Mouse (Mus musculus): ENCODE measurements around the gene Klhl29. TPM values are rescaled to one million over a fixed set of nuclear protein-coding genes. Genes with fewer than 3 reads are reported as not detected.
A peak's percentile ranks its signal among the peaks of the same experiment; 100 is the strongest.

Klhl29 gene
- polyA plus RNA-seq, 1 experiment from 2014 or later: 8.5 TPM

- 16% methylated on average over 15 of the region's 15 CpGs for WGBS
- Histone ChIP-seq H3K9me3 (replicated peaks; ENCODE audit: control insufficient read depth, low read length) (no peaks in the 10 kb centered on the region), H3K27me3 (replicated peaks; ENCODE audit: control insufficient read depth, insufficient read depth, low read length) (no peaks in the 10 kb centered on the region), H3K4me3 (ENCODE audit: low read depth, low read length) (peak overlapping the region; percentile 7; the same call in 1 of the 2 replicates), H3K4me1 (ENCODE audit: control insufficient read depth, insufficient read depth, low read length) (peaks cover 8% of the 10 kb centered on the region), H3K4me2 (ENCODE audit: low read length) (peak overlapping the region; percentile 41), H3K36me3 (ENCODE audit: control insufficient read depth, insufficient read depth, low read length) (no peaks in the 10 kb centered on the region), H3K27ac (ENCODE audit: low read depth, low read length) (no peak overlapping the region; the same call in 1 of the 2 replicates), H3K9ac (ENCODE audit: low read length) (0 out of 2 replicates have a peak overlapping the region, but pooled peaks have one; percentile 13)
- DNase-seq (ENCODE audit: low spot score) (peak; percentile 93), ATAC-seq (peak; percentile 85)
Measured at GRCm38 (mm10) chr12:5119726-5120125, 255.8 kb downstream of the Klhl29 start.

DNA sequence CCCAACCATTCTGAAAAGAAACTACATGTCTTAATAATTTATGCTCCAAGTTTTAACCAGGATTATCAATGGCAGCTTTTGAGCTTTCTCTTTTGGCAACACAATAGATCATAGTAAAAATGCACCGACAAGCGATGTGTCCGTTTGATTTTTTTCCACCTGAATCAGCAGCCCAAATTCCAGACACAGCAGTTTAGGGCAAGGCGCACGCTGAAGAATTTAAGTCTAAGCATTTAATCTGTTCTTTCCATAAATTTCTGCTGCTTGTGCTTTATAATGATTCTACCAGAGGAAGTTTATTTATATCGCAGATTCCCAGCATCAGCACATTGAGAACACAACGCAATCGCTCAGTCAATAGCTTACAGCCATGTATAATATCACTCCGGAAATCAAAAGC, 256.2 kb downstream of the Klhl29 start:
- no peaks in the 10 kb centered on the region for H3K9me3 ChIP-seq (replicated peaks; ENCODE audit: control insufficient read depth, low read length)
- 47% methylated on average over 9 of the region's 9 CpGs for WGBS
- no peak overlapping the region for H3K9ac ChIP-seq (ENCODE audit: low read length)
- H3K4me2 ChIP-seq (ENCODE audit: low read length): peak overlapping the region; percentile 41
- no peak overlapping the region for H3K27ac ChIP-seq (ENCODE audit: low read depth, low read length)
- H3K36me3 ChIP-seq (ENCODE audit: control insufficient read depth, insufficient read depth, low read length): no peaks in the 10 kb centered on the region
- H3K27me3 ChIP-seq (replicated peaks; ENCODE audit: control insufficient read depth, insufficient read depth, low read length): no peaks in the 10 kb centered on the region
- no peak for ATAC-seq
- peak overlapping the region; percentile 7; the same call in 1 of the 2 replicates for H3K4me3 ChIP-seq (ENCODE audit: low read depth, low read length)
- H3K4me1 ChIP-seq (ENCODE audit: control insufficient read depth, insufficient read depth, low read length): peaks cover 8% of the 10 kb centered on the region
- no peak for DNase-seq (ENCODE audit: low spot score)

DNA sequence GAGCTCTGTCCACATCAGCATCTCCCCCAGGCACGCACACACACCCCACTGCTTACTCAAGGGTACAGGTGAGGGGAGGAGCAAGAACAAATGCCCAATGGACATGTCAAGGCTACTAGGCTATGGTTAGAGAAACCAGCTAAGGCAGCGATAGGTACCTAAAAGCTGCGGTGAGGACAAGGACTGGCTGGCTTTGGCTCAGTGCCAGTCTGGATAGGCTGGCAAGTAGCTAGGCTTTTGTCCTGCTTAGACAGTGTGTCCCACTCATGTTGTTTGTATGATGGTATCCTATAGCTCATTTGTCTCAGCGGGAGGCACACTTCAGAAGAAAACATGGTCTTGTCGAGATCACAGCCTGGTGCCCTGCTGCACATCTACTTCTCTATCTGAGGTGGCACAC, 258.9 kb downstream of the Klhl29 start:
- H3K36me3 ChIP-seq (ENCODE audit: control insufficient read depth, insufficient read depth, low read length): no peaks in the 10 kb centered on the region
- no peaks in the 10 kb centered on the region for H3K27me3 ChIP-seq (replicated peaks; ENCODE audit: control insufficient read depth, insufficient read depth, low read length)
- ATAC-seq (peak; percentile 22; the same call in 1 of the 2 replicates), DNase-seq (ENCODE audit: low spot score) (peak; percentile 49)
- no peak overlapping the region for H3K9ac ChIP-seq (ENCODE audit: low read length)
- H3K9me3 ChIP-seq (replicated peaks; ENCODE audit: control insufficient read depth, low read length): no peaks in the 10 kb centered on the region
- no peak overlapping the region for H3K4me2 ChIP-seq (ENCODE audit: low read length)
- no peak overlapping the region for H3K4me3 ChIP-seq (ENCODE audit: low read depth, low read length)
- WGBS: 67% methylated on average over 5 of the region's 5 CpGs
- peaks cover 8% of the 10 kb centered on the region for H3K4me1 ChIP-seq (ENCODE audit: control insufficient read depth, insufficient read depth, low read length)
- H3K27ac ChIP-seq (ENCODE audit: low read depth, low read length): 0 out of 2 replicates have a peak overlapping the region, but pooled peaks have one; percentile 9

DNA sequence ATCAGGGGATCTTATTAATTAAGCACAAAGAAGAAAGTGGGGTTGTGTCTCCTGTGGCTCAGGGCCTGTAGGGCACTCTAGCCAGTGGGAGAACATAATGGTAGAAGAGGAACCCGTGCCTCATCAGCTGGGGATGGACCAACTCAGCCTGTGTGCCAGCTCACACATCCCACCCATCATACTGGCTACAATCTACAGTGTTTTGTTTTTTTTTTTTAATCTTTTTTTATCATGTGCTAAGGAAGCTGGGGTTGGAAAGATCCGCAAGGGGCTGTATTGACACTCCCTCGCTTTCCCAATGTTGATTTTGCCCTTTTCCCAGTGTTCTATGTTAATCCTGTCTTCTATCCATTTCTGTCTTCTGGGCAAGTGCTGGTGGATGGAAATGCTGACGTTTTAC, 260.9 kb downstream of the Klhl29 start:
- peaks cover 6% of the 10 kb centered on the region for H3K4me1 ChIP-seq (ENCODE audit: control insufficient read depth, insufficient read depth, low read length)
- WGBS: 90% methylated on average over 4 of the region's 4 CpGs
- no peaks in the 10 kb centered on the region for H3K9me3 ChIP-seq (replicated peaks; ENCODE audit: control insufficient read depth, low read length)
- no peak overlapping the region for H3K4me3 ChIP-seq (ENCODE audit: low read depth, low read length)
- DNase-seq (ENCODE audit: low spot score) (no peak), ATAC-seq (no peak)
- H3K4me2 ChIP-seq (ENCODE audit: low read length): no peak overlapping the region
- H3K27ac ChIP-seq (ENCODE audit: low read depth, low read length): no peak overlapping the region
- no peaks in the 10 kb centered on the region for H3K36me3 ChIP-seq (ENCODE audit: control insufficient read depth, insufficient read depth, low read length)
- H3K27me3 ChIP-seq (replicated peaks; ENCODE audit: control insufficient read depth, insufficient read depth, low read length): no peaks in the 10 kb centered on the region
- H3K9ac ChIP-seq (ENCODE audit: low read length): no peak overlapping the region

GRCm38 (mm10) chr12:5111343-5111742, 264.1 kb downstream of the Klhl29 start:
- no peak for DNase-seq (ENCODE audit: low spot score)
- no peak for ATAC-seq

DNA sequence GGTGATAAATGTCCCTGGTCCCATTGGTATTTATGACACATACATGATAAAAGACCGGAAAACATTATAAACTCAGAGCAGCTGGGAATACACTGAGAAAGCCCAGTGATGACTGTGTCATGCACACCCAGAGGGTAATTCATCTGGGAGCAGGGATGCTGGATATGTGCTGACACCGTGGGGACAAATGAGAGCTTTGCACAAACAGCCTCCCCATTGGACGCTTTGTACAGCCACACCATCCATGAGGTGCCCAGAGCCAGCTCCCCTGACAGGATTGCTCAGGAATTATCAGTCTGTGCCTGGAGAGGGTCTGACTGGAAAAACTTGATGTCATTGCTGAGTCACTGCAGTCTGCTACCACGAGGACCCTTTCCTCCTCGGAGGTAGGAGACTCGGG, 266.9 kb downstream of the Klhl29 start:
- WGBS: 71% methylated on average over 6 of the region's 6 CpGs
- Histone ChIP-seq H3K36me3 (ENCODE audit: control insufficient read depth, insufficient read depth, low read length) (0 out of 2 replicates have a peak, but pooled peaks cover 8% of the 10 kb centered on the region), H3K4me3 (ENCODE audit: low read depth, low read length) (no peak overlapping the region), H3K27ac (ENCODE audit: low read depth, low read length) (no peak overlapping the region), H3K9me3 (replicated peaks; ENCODE audit: control insufficient read depth, low read length) (no peaks in the 10 kb centered on the region), H3K9ac (ENCODE audit: low read length) (no peak overlapping the region), H3K4me2 (ENCODE audit: low read length) (no peak overlapping the region), H3K27me3 (replicated peaks; ENCODE audit: control insufficient read depth, insufficient read depth, low read length) (no peaks in the 10 kb centered on the region), H3K4me1 (ENCODE audit: control insufficient read depth, insufficient read depth, low read length) (no peaks in the 10 kb centered on the region)
- DNase-seq (ENCODE audit: low spot score): no peak
- no peak for ATAC-seq

More at GRCm38 (mm10) chr12:5111343-5111742, 264.1 kb downstream of the Klhl29 start:
- Histone ChIP-seq H3K4me1 (ENCODE audit: control insufficient read depth, insufficient read depth, low read length) (peaks cover under 1% of the 10 kb centered on the region), H3K4me3 (ENCODE audit: low read depth, low read length) (no peak overlapping the region), H3K36me3 (ENCODE audit: control insufficient read depth, insufficient read depth, low read length) (no peaks in the 10 kb centered on the region), H3K4me2 (ENCODE audit: low read length) (no peak overlapping the region), H3K27me3 (replicated peaks; ENCODE audit: control insufficient read depth, insufficient read depth, low read length) (no peaks in the 10 kb centered on the region), H3K9me3 (replicated peaks; ENCODE audit: control insufficient read depth, low read length) (no peaks in the 10 kb centered on the region), H3K27ac (ENCODE audit: low read depth, low read length) (no peak overlapping the region), H3K9ac (ENCODE audit: low read length) (no peak overlapping the region)
- 68% methylated on average over 3 of the region's 3 CpGs for WGBS

DNA sequence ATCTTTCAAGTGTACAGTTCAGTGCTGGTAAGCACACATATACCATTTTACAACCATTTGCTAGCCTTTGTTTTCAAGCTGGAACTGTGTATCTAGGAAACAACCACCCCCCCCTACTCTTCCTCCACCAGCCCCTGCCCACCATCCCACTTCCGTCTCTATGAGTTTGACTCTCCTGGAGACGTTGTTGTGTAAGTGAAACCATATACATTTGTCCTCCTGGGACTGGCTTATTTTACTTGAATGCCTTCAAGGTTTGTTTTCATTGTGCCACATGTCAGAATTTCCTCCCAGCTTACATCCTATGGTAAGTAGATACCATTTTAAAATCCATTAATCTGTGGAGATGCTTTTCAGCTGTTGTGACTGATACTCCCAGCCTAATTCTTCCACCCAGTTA, 267.7 kb downstream of the Klhl29 start:
- DNase-seq (ENCODE audit: low spot score) (no peak), ATAC-seq (no peak)
- no peak overlapping the region for H3K4me3 ChIP-seq (ENCODE audit: low read depth, low read length)
- 75% methylated on average over 2 of the region's 2 CpGs for WGBS
- no peak overlapping the region for H3K4me2 ChIP-seq (ENCODE audit: low read length)
- no peaks in the 10 kb centered on the region for H3K27me3 ChIP-seq (replicated peaks; ENCODE audit: control insufficient read depth, insufficient read depth, low read length)
- H3K36me3 ChIP-seq (ENCODE audit: control insufficient read depth, insufficient read depth, low read length): 0 out of 2 replicates have a peak, but pooled peaks cover 8% of the 10 kb centered on the region
- H3K4me1 ChIP-seq (ENCODE audit: control insufficient read depth, insufficient read depth, low read length): no peaks in the 10 kb centered on the region
- H3K9me3 ChIP-seq (replicated peaks; ENCODE audit: control insufficient read depth, low read length): no peaks in the 10 kb centered on the region
- no peak overlapping the region for H3K9ac ChIP-seq (ENCODE audit: low read length)
- H3K27ac ChIP-seq (ENCODE audit: low read depth, low read length): no peak overlapping the region

DNA sequence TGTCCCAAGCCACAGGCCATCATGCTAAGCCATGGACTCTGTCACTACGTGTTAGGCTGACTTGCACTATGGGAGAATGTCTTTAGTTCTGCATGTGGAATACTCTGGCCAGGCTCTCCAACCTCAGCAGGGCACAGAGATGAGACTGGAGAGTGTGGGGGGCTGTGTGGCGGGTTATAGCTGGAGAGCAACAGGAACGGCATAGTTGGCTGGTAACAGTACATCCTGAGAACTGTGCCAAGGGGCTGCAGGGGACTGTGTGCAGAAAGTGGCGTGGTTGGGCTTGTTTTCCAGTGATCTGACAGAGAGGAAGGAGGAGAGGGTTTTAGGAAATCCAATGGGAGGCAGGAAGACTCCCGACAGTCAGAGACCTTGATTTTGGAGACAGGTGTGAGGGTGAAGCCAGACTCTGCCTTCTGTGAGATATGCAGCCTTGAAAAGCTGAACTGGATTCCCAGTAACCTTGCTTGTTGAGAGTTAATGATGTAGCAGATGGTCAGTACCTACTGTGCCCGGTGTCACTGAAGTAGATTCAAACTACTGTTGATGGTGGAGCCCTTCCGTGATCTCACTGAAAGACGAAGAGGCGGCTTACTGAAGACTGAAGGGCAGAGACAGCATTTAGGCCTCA, 270.9 kb downstream of the Klhl29 start:
- Histone ChIP-seq H3K4me1 (ENCODE audit: control insufficient read depth, insufficient read depth, low read length) (0 out of 2 replicates have a peak, but pooled peaks cover 2% of the 10 kb centered on the region), H3K9me3 (replicated peaks; ENCODE audit: control insufficient read depth, low read length) (no peaks in the 10 kb centered on the region), H3K4me3 (ENCODE audit: low read depth, low read length) (no peak overlapping the region), H3K27ac (ENCODE audit: low read depth, low read length) (no peak overlapping the region), H3K9ac (ENCODE audit: low read length) (no peak overlapping the region), H3K36me3 (ENCODE audit: control insufficient read depth, insufficient read depth, low read length) (peaks cover 8% of the 10 kb centered on the region; the same call in 1 of the 2 replicates), H3K4me2 (ENCODE audit: low read length) (no peak overlapping the region), H3K27me3 (replicated peaks; ENCODE audit: control insufficient read depth, insufficient read depth, low read length) (no peaks in the 10 kb centered on the region)
- 87% methylated on average over 9 of the region's 9 CpGs for WGBS
- no peak for DNase-seq (ENCODE audit: low spot score)
- ATAC-seq: no peak

- ATAC-seq (peak; percentile 52), DNase-seq (ENCODE audit: low spot score) (peak; percentile 44)
- Histone ChIP-seq H3K27ac (ENCODE audit: low read depth, low read length) (no peak overlapping the region), H3K9ac (ENCODE audit: low read length) (no peak overlapping the region), H3K4me1 (ENCODE audit: control insufficient read depth, insufficient read depth, low read length) (0 out of 2 replicates have a peak, but pooled peaks cover 2% of the 10 kb centered on the region), H3K36me3 (ENCODE audit: control insufficient read depth, insufficient read depth, low read length) (peaks cover 8% of the 10 kb centered on the region; the same call in 1 of the 2 replicates), H3K4me3 (ENCODE audit: low read depth, low read length) (no peak overlapping the region), H3K4me2 (ENCODE audit: low read length) (no peak overlapping the region), H3K9me3 (replicated peaks; ENCODE audit: control insufficient read depth, low read length) (no peaks in the 10 kb centered on the region), H3K27me3 (replicated peaks; ENCODE audit: control insufficient read depth, insufficient read depth, low read length) (no peaks in the 10 kb centered on the region)
- 35% methylated on average over 13 of the region's 13 CpGs for WGBS
Measured at GRCm38 (mm10) chr12:5101411-5102024, 274.0 kb downstream of the Klhl29 start.

Data from forebrain, embryonic 14.5 days (tissue).